Mouse (Mus musculus) B cell, adult (primary cell): ENCODE data around the gene Itih1. TPM values are rescaled to one million over a fixed set of nuclear protein-coding genes. Genes with fewer than 3 reads are reported as not detected.

Experiments
- total RNA-seq: library from RNA; stranded (reverse); gene quantifications from 4 replicates; pipeline ENCODE4 v1.2.4, GENCODE M21; 2023; ENCODE audit not compliant: inconsistent age

The Itih1 gene
- total RNA-seq, result not detected in 4 replicates

GRCm38 (mm10) chr14:30943038-30943437 lies at the start of gene Itih1:
TSS of gene Itih1 (minus strand) at chr14:30943289.

GRCm38 (mm10) chr14:30951154-30951825 lies 8.2 kb upstream of the Itih1 start, which contains the start of gene Nek4:
TSS of gene Nek4 (plus strand) at chr14:30951377.

GRCm38 (mm10) chr14:30923375-30924105 lies 19.5 kb downstream of the Itih1 start, which contains the start of gene Itih3:
TSS of gene Itih3 (minus strand) at chr14:30923760.

GRCm38 (mm10) chr14:30886204-30886603 lies 56.9 kb downstream of the Itih1 start, which contains the start of gene Itih4:
TSS of gene Itih4 (plus strand) at chr14:30886476.

Other genes starting within 250 kb of the Itih1 start
- 18.5 to 20.3 TPM (median 18.8 TPM) in 4 replicates for gene Sfmbt1, start 228.4 kb downstream of the Itih1 start, total RNA-seq
- gene Tmem110, start 117.7 kb downstream of the Itih1 start, total RNA-seq, result 18.3 to 21.2 TPM (median 18.4 TPM) in 4 replicates
- gene Mustn1, start 64.1 kb downstream of the Itih1 start, total RNA-seq, result 1.3 to 2.3 TPM (median 2.1 TPM) in 4 replicates
- gene Itih4, start 56.8 kb downstream of the Itih1 start, total RNA-seq, result 0.18 to 0.57 TPM (median 0.34 TPM) in 4 replicates
- gene Itih3, start 19.5 kb downstream of the Itih1 start, total RNA-seq, result not detected in 4 replicates
- 6.4 to 7.6 TPM (median 6.9 TPM) in 4 replicates for gene Nek4, start 8.1 kb upstream of the Itih1 start, total RNA-seq
- 12.7 to 14.4 TPM (median 13.7 TPM) in 4 replicates for gene Glt8d1, start 58.1 kb upstream of the Itih1 start, total RNA-seq
- gene Spcs1, start 58.4 kb upstream of the Itih1 start, total RNA-seq, result 65.2 to 95.5 TPM (median 75.3 TPM) in 4 replicates
- gene Pbrm1, start 75.8 kb upstream of the Itih1 start, total RNA-seq, result 75.0 to 87.2 TPM (median 79.0 TPM) in 4 replicates
- 492 to 523 TPM (median 508 TPM) in 4 replicates for gene Gnl3, start 75.9 kb upstream of the Itih1 start, total RNA-seq
- 29.5 to 36.6 TPM (median 32.7 TPM) in 4 replicates for gene Smim4, start 185.7 kb upstream of the Itih1 start, total RNA-seq
- gene Nt5dc2, start 187.8 kb upstream of the Itih1 start, total RNA-seq, result 0.90 to 2.2 TPM (median 1.5 TPM) in 4 replicates
- 0.60 to 1.9 TPM (median 0.69 TPM) in 4 replicates for gene Stab1, start 225.4 kb upstream of the Itih1 start, total RNA-seq